Mouse (Mus musculus) lung, embryonic 14.5 days (tissue): ENCODE results near the gene Tnn. TPM values are rescaled to one million over a fixed set of nuclear protein-coding genes. Genes with fewer than 3 reads are reported as not detected.

Experiments used
- ATAC-seq: fragments of 200-750 bp; cut with Nextera tagmentation; 2 replicates; pipeline ENCODE4 v1.8.0; 2017; ENCODE audit warnings: mild to moderate bottlenecking, moderate TSS enrichment, moderate library complexity; ENCODE audit not compliant: insufficient read depth
- DNase-seq: peaks from one replicate; pipeline ENCODE4 v3.0.0-alpha.2; 2015
- H3K27ac ChIP-seq: fragments of 300-500 bp; sonication (generic); 2 replicates; pipeline ENCODE4 v1.5.1; 2014; ENCODE audit warnings: low read depth, mild to moderate bottlenecking, moderate library complexity
- H3K27me3 ChIP-seq: fragments of 300-500 bp; sonication (generic); 2 replicates; pipeline ENCODE4 v1.6.1; 2014; ENCODE audit warnings: low read length, control low read depth; ENCODE audit not compliant: insufficient read depth
- H3K36me3 ChIP-seq: fragments of 300-500 bp; sonication (generic); 2 replicates; pipeline ENCODE4 v1.6.1; 2014; ENCODE audit warnings: control low read depth; ENCODE audit not compliant: insufficient read depth
- H3K4me1 ChIP-seq: fragments of 300-500 bp; sonication (generic); 2 replicates; pipeline ENCODE4 v1.6.1; 2014; ENCODE audit warnings: antibody characterized with exemption, control low read depth; ENCODE audit not compliant: insufficient read depth
- H3K4me2 ChIP-seq: fragments of 300-500 bp; sonication (generic); 2 replicates; pipeline ENCODE4 v1.6.1; 2014; ENCODE audit warnings: mild to moderate bottlenecking
- H3K4me3 ChIP-seq: fragments of 300-500 bp; sonication (generic); 2 replicates; pipeline ENCODE4 v1.5.1; 2014; ENCODE audit warnings: low read depth, low read length
- H3K9ac ChIP-seq: fragments of 300-500 bp; sonication (generic); 2 replicates; pipeline ENCODE4 v1.6.1; 2014
- H3K9me3 ChIP-seq: fragments of 300-500 bp; sonication (generic); 2 replicates; pipeline ENCODE4 v1.6.1; 2016; ENCODE audit warnings: low read depth, low read length, control low read depth
- CTCF ChIP-seq: IDR thresholded peaks from 2 replicates; pipeline ENCODE4 v1.5.1; 2016; ENCODE audit warnings: antibody characterized with exemption, low read depth
- WGBS: fragments of 180-500 bp; shearing (Covaris S2); extraction: QIAGEN DNeasy Blood & Tissue Kit; methylation state at CpG from one replicate; pipeline ENCODE4 v1.1.7; 2014; 5-methylcytosine and 5-hydroxymethylcytosine counted together
- polyA plus RNA-seq: library from polyadenylated mRNA; unstranded; fragments of >200 nt; fragmentation: Nextera tagmentation; extraction: Ambion mirVana; gene quantifications from 2 replicates; pipeline ENCODE4 v1.2.1, GENCODE M21; 2014

Tnn gene
- polyA plus RNA-seq, 1 experiment from 2014 or later: 0.46 TPM

DNA sequence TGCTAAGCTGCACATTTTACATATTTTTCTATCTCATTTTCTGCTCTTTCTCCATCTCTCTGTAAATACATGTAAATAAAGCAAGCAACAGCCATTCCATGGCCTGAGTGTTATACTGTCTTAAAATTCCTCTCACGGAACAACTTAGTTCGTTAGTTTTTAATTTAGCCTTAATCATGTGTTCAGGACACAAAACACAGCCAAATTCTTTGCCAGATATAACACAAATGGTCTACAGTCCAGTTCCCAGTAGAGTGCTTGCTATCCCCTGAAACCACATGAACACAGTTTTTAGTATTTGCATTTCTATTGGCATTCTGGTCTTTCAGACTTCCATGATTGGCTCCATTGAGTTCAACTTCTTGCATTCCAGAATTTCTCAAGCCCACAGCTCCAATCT lies 4.8 kb upstream of the Tnn start:
- WGBS: 90% methylated on average over 2 of the region's 2 CpGs
- no peak for TF ChIP-seq CTCF
- H3K4me3 ChIP-seq: no peak overlapping the region
- H3K9ac ChIP-seq: no peak overlapping the region
- no peaks in the 10 kb centered on the region for H3K4me1 ChIP-seq
- ATAC-seq (no peak), DNase-seq (no peak)
- no peak overlapping the region for H3K27ac ChIP-seq
- H3K27me3 ChIP-seq: no peaks in the 10 kb centered on the region
- no peaks in the 10 kb centered on the region for H3K36me3 ChIP-seq
- H3K4me2 ChIP-seq: no peak overlapping the region
- H3K9me3 ChIP-seq: no peaks in the 10 kb centered on the region

- H3K27me3 ChIP-seq: no peaks in the 10 kb centered on the region
- H3K4me3 ChIP-seq: no peak overlapping the region
- H3K9ac ChIP-seq: no peak overlapping the region
- no peak overlapping the region for H3K4me2 ChIP-seq
- no peaks in the 10 kb centered on the region for H3K9me3 ChIP-seq
- H3K36me3 ChIP-seq: no peaks in the 10 kb centered on the region
- ATAC-seq (no peak), DNase-seq (no peak)
- TF ChIP-seq CTCF: no peak
- 66% methylated on average over 3 of the region's 3 CpGs for WGBS
- H3K27ac ChIP-seq: no peak overlapping the region
- H3K4me1 ChIP-seq: no peaks in the 10 kb centered on the region
Observed at GRCm38 (mm10) chr1:160150726-160151125, 2.7 kb downstream of the Tnn start.

GRCm38 (mm10) chr1:160149291-160149906 lies 4.0 kb downstream of the Tnn start:
- Histone ChIP-seq H3K36me3 (no peaks in the 10 kb centered on the region), H3K9me3 (no peaks in the 10 kb centered on the region), H3K9ac (no peak overlapping the region), H3K4me2 (no peak overlapping the region), H3K4me3 (no peak overlapping the region), H3K27ac (no peak overlapping the region), H3K27me3 (no peaks in the 10 kb centered on the region), H3K4me1 (no peaks in the 10 kb centered on the region)
- TF ChIP-seq CTCF: no peak
- 50% methylated on average over 11 of the region's 11 CpGs for whole genome bisulfite sequencing
- DNase-seq (no peak), ATAC-seq (no peak)

DNA sequence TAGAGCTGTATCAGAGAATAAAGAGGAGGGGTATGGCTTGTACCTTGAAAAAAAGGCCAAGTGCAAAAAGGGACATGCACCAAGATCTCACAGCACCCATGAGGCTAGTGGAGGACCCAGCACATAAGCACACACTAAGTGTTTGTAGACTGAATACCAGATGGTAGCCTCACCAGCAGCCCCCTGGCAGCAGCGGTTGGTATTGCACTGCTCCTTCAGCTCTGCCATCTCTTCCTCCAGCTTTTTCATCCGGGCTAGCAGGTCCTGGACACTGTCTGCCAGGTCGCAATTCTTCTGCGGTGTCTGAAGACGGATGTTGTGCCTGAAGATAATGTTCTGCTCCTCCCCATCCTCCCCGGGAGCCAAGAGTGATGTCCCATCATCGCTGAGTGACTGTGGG lies 6.1 kb downstream of the Tnn start:
- no peak overlapping the region for H3K27ac ChIP-seq
- no peak overlapping the region for H3K9ac ChIP-seq
- no peaks in the 10 kb centered on the region for H3K4me1 ChIP-seq
- no peak overlapping the region for H3K4me3 ChIP-seq
- no peaks in the 10 kb centered on the region for H3K9me3 ChIP-seq
- H3K4me2 ChIP-seq: no peak overlapping the region
- DNase-seq (no peak), ATAC-seq (no peak)
- no peaks in the 10 kb centered on the region for H3K36me3 ChIP-seq
- 64% methylated on average over 7 of the region's 7 CpGs for WGBS
- no peaks in the 10 kb centered on the region for H3K27me3 ChIP-seq
- TF ChIP-seq CTCF: 0 out of 2 replicates have a peak, but pooled peaks have one; percentile 20

- Histone ChIP-seq H3K9ac (no peak overlapping the region), H3K9me3 (no peaks in the 10 kb centered on the region), H3K27me3 (no peaks in the 10 kb centered on the region), H3K27ac (no peak overlapping the region), H3K4me3 (no peak overlapping the region), H3K4me2 (no peak overlapping the region), H3K36me3 (no peaks in the 10 kb centered on the region), H3K4me1 (no peaks in the 10 kb centered on the region)
- WGBS: 73% methylated on average over 3 of the region's 3 CpGs
- ATAC-seq (no peak), DNase-seq (no peak)
- no peak for TF ChIP-seq CTCF
Observed at GRCm38 (mm10) chr1:160145606-160146005, 7.8 kb downstream of the Tnn start.

DNA sequence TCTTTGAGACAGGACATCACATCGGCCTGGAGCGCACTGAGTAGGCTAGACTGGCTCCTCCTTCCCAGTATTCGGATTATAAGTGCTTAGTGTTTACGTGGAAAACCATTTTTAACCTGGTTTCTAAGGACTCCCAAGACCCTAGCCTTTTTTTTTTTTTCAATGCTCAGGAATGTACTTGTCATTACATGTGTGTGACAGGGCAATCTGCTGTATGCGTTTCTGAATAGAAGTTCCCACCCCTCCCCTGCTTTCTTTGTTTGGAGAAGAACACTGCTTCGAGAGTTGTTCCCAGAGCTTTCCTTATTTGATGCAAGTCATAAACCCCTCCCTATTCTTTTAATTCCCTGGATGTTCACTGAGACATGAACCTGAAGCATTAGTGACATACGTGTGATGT lies 9.0 kb downstream of the Tnn start:
- no peaks in the 10 kb centered on the region for H3K36me3 ChIP-seq
- no peaks in the 10 kb centered on the region for H3K9me3 ChIP-seq
- H3K4me2 ChIP-seq: no peak overlapping the region
- no peak overlapping the region for H3K27ac ChIP-seq
- H3K9ac ChIP-seq: no peak overlapping the region
- no peaks in the 10 kb centered on the region for H3K4me1 ChIP-seq
- ATAC-seq (no peak; the same call in 1 of the 2 replicates), DNase-seq (no peak)
- H3K4me3 ChIP-seq: no peak overlapping the region
- 56% methylated on average over 7 of the region's 7 CpGs for WGBS
- H3K27me3 ChIP-seq: no peaks in the 10 kb centered on the region
- TF ChIP-seq CTCF: no peak

GRCm38 (mm10) chr1:160136362-160136890 lies 17.0 kb downstream of the Tnn start:
- peak; percentile 3 for DNase-seq

More at GRCm38 (mm10) chr1:160136362-160136890, 17.0 kb downstream of the Tnn start:
- Histone ChIP-seq H3K4me3 (no peak overlapping the region), H3K9ac (no peak overlapping the region), H3K36me3 (no peaks in the 10 kb centered on the region), H3K27me3 (no peaks in the 10 kb centered on the region), H3K27ac (no peak overlapping the region), H3K4me2 (no peak overlapping the region), H3K4me1 (no peaks in the 10 kb centered on the region), H3K9me3 (no peaks in the 10 kb centered on the region)
- no peak for TF ChIP-seq CTCF
- WGBS: 58% methylated on average over 7 of the region's 7 CpGs
- no peak for ATAC-seq
